ENCODE assay signal across 8 mouse cellular contexts in the genomic region with DNA sequence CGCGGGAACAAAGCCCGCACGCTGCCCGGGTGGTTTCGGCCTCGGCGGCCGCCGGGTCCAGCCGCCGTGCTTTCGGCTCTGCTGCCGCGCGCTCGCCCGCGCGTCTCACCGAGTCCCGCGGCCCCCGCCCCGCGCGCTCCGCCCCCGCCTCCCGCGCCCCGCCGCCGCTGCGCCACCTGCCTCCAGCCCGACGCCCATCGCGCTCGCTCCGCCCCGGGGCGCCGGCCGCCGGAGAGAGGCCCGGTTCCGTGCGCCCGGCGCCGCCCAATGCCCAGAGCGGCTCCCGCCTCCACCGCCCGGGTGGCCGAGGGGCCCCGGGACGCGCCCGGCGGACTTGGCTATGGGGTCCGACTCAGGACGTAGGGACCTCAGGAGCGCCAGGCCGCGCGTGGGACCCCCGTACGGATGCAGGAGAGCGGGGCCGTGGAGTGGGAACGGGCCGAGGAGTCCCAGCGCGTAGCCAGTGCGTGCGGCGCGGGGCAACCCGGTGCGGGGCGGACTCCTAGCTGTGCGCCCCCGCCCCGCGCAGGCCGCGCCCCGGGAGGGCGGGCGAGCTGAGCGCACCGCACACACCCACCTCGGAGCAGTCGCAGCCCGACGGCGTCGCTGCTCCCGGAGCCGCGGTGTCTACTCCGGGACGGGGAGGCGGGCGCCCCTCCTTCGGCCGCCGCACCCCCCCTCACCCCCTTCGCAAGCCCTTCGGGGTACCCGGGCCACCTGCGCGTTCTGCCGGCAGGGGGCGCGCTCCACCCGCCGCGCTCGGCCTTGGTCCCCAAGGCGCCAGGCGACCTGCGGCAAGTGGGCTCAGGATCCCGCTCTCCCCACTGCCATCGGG. TPM values are rescaled to one million over a fixed set of nuclear protein-coding genes. Genes with fewer than 3 reads are reported as not detected.
A peak's percentile ranks its signal among the peaks of the same experiment; 100 is the strongest.
DNase-seq lines count a peak whose midpoint lies in the region; ATAC-seq lines count a peak whose summit lies in the region.

No protein-coding gene starts in this region.

- peak overlapping the region; percentile 58 for H3K4me3 ChIP-seq in hindbrain, embryonic 11.5 days (ENCODE audit: low read depth, low read length)

- DNase-seq in MN1 (ENCODE audit: low spot score), result peak; percentile 86
- DNase-seq in cerebellum, adult 9-11 months, result peak; percentile 84
- DNase-seq in frontal cortex, postnatal 10 days (ENCODE audit: low spot score in 2 of 2), result peak; percentile 56 to 80
- peak; percentile 89 for DNase-seq in hindbrain, embryonic 11.5 days (ENCODE audit: low spot score)
- DNase-seq in layer of hippocampus, postnatal 25 days (ENCODE audit: extremely low spot score in 1 of 2, low spot score in 1 of 2), result peak; percentile 85
- DNase-seq in lung, postnatal 36 days, result peak; percentile 81
- DNase-seq in right cerebral cortex, adult 18-20 months, result peak; percentile 76
- peak; percentile 65 for DNase-seq in urinary bladder, postnatal 14 days (ENCODE audit: low spot score)

- peak overlapping the region; percentile 86 for H3K27ac ChIP-seq in hindbrain, embryonic 11.5 days (ENCODE audit: low read depth, low read length)

- peak overlapping the region; percentile 83 for H3K9ac ChIP-seq in hindbrain, embryonic 11.5 days (ENCODE audit: low read depth, low read length)

- peak; percentile 76 for ATAC-seq in hindbrain, embryonic 11.5 days (ENCODE audit: low FRiP score)

- H3K4me1 ChIP-seq in hindbrain, embryonic 11.5 days (replicated peaks; ENCODE audit: control insufficient read depth, insufficient read depth, low read length), result peaks cover 7% of the 10 kb centered on the region; the same call in 1 of the 2 replicates

- no peaks in the 10 kb centered on the region for H3K36me3 ChIP-seq in hindbrain, embryonic 11.5 days (ENCODE audit: control insufficient read depth, insufficient read depth, low read length)

- under 1% methylated on average over 47 of the region's 127 CpGs for WGBS in hindbrain, embryonic 11.5 days

- H3K4me2 ChIP-seq in hindbrain, embryonic 11.5 days (replicated peaks; ENCODE audit: low read depth, low read length), result peak overlapping the region; percentile 97

- H3K9me3 ChIP-seq in hindbrain, embryonic 11.5 days (ENCODE audit: control insufficient read depth, low read length), result no peaks in the 10 kb centered on the region

- H3K27me3 ChIP-seq in hindbrain, embryonic 11.5 days (ENCODE audit: control insufficient read depth, insufficient read depth, low read length), result peaks cover 38% of the 10 kb centered on the region

RNA-seq across cellular contexts. Expression of a gene that starts 20.6 kb away (rescaled TPM):
- polyA plus RNA-seq in hindbrain, embryonic 11.5 days (2014; fragmentation: Nextera tagmentation; extraction: Ambion mirVana), result 7.3 and 8.9 TPM in 2 replicates
- 10 to 100 TPM; 40.0 to 43.6 TPM for total RNA-seq in layer of hippocampus, postnatal 25 days (2021)

RNA-seq across cellular contexts. Expression of a gene that starts 55.7 kb away (rescaled TPM):
- not detected in 2 replicates for polyA plus RNA-seq in hindbrain, embryonic 11.5 days (2014; fragmentation: Nextera tagmentation; extraction: Ambion mirVana)
- total RNA-seq in layer of hippocampus, postnatal 25 days (2021), result under 1 TPM in 1 of 2 experiments, not detected in 1; 0.45 TPM

Comparison
In these comparisons a context has a peak if more than half of its experiments do, and no peak if none do; other contexts are left out.
1. Peak in every context shown above with its lines: DNase-seq, ATAC-seq, H3K4me3 ChIP-seq and H3K27ac ChIP-seq.